Mouse (Mus musculus) 416B (cell line): Measurements from ENCODE around the gene Tbc1d24.
A peak's percentile ranks its signal among the peaks of the same experiment; 100 is the strongest.

Experiments
- DNase-seq: peaks from one replicate; pipeline ENCODE4 v3.0.0; 2011; ENCODE audit warnings: low read depth

The Tbc1d24 gene

GRCm38 (mm10) chr17:24173423-24173822 lies 31.9 kb downstream of the Tbc1d24 start:
- peak; percentile 84 for DNase-seq

- DNase-seq: no peak
These were observed 33.6 kb downstream of the Tbc1d24 start for GRCm38 (mm10) chr17:24171738-24172137.

- DNase-seq: peak; percentile 27
These were observed 34.6 kb downstream of the Tbc1d24 start for GRCm38 (mm10) chr17:24170729-24171128.

GRCm38 (mm10) chr17:24170125-24170524 lies 35.2 kb downstream of the Tbc1d24 start:
- no peak for DNase-seq

GRCm38 (mm10) chr17:24169317-24170065 lies 35.9 kb downstream of the Tbc1d24 start, which contains the start of gene Atp6v0c:
Gene Atp6v0c (minus strand): TSS chr17:24169702.
- peak; percentile 94 for DNase-seq

GRCm38 (mm10) chr17:24168590-24169277 lies 36.6 kb downstream of the Tbc1d24 start:
- DNase-seq: peak; percentile 75

GRCm38 (mm10) chr17:24167891-24168505 lies 37.4 kb downstream of the Tbc1d24 start:
- no peak for DNase-seq

GRCm38 (mm10) chr17:24167120-24167519 lies 38.2 kb downstream of the Tbc1d24 start:
- peak; percentile 73 for DNase-seq

GRCm38 (mm10) chr17:24164566-24165259 lies 40.6 kb downstream of the Tbc1d24 start:
- no peak for DNase-seq

GRCm38 (mm10) chr17:24163176-24163962 lies 42.0 kb downstream of the Tbc1d24 start, which contains the start of gene Amdhd2:
Gene Amdhd2 (minus strand): TSS chr17:24163766.
- peak; percentile 94 for DNase-seq

- peak; percentile 85 for DNase-seq
These were observed 42.7 kb downstream of the Tbc1d24 start for GRCm38 (mm10) chr17:24162584-24163175.

- no peak for DNase-seq
These were observed 43.9 kb downstream of the Tbc1d24 start for GRCm38 (mm10) chr17:24161466-24161865.

- no peak for DNase-seq
These were observed 47.8 kb downstream of the Tbc1d24 start for GRCm38 (mm10) chr17:24157526-24157925.

GRCm38 (mm10) chr17:24157121-24157520 lies 48.2 kb downstream of the Tbc1d24 start:
- DNase-seq: no peak

GRCm38 (mm10) chr17:24156394-24156793 lies 49.0 kb downstream of the Tbc1d24 start:
- DNase-seq: no peak

GRCm38 (mm10) chr17:24155742-24156141 lies 49.6 kb downstream of the Tbc1d24 start:
- DNase-seq: no peak

- DNase-seq: no peak
These were observed 50.9 kb downstream of the Tbc1d24 start for GRCm38 (mm10) chr17:24154463-24154862.

- DNase-seq: peak; percentile 96
These were observed 53.3 kb downstream of the Tbc1d24 start for GRCm38 (mm10) chr17:24151890-24152563.

GRCm38 (mm10) chr17:24151382-24151781 lies 54.0 kb downstream of the Tbc1d24 start:
- DNase-seq: no peak

- no peak for DNase-seq
These were observed 54.5 kb downstream of the Tbc1d24 start, which contains the start of gene Pdpk1 for GRCm38 (mm10) chr17:24150824-24151223. Gene Pdpk1 (minus strand): TSS chr17:24150924.
